Mouse (Mus musculus) adrenal gland, adult 18-20 months (tissue): Measurements from ENCODE around the gene Nfatc3. TPM values are rescaled to one million over a fixed set of nuclear protein-coding genes. Genes with fewer than 3 reads are reported as not detected.

Source experiments
- DNase-seq, 2 experiments: peaks; one replicate each; pipeline ENCODE4 v3.0.0; 2021 to 2022; ENCODE audit warnings: low spot score in 2 of 2
- total RNA-seq, 2 experiments: library from RNA; stranded (reverse); gene quantifications; 1 replicate in 1 of 2; 2 replicates in 1 of 2; pipeline ENCODE4 v1.2.3; 2021

The Nfatc3 gene
- total RNA-seq, 2 experiments from 2014 or later = 34.5 to 50.9 TPM

- DNase-seq = no peak
Observed at GRCm38 (mm10) chr8:106178428-106178827, 119.8 kb downstream of the Nfatc3 start.

Other genes starting within 250 kb of the Nfatc3 start
- 10 to 100 TPM; 20.1 to 24.7 TPM for gene Ranbp10, start 231.5 kb upstream of the Nfatc3 start, total RNA-seq
- not detected for gene Tsnaxip1, start 231.1 kb upstream of the Nfatc3 start, total RNA-seq
- 1 to 10 TPM; 5.9 to 6.5 TPM for gene Cenpt, start 205.6 kb upstream of the Nfatc3 start, total RNA-seq
- gene Thap11, start 203.7 kb upstream of the Nfatc3 start, total RNA-seq = 10 to 100 TPM; 35.7 to 38.6 TPM
- 10 to 100 TPM; 43.9 to 46.2 TPM for gene Nutf2, start 198.3 kb upstream of the Nfatc3 start, total RNA-seq
- gene Edc4, start 178.0 kb upstream of the Nfatc3 start, total RNA-seq = 10 to 100 TPM; 35.0 to 36.7 TPM
- 1 to 10 TPM; 1.3 to 1.6 TPM for gene Nrn1l, start 165.3 kb upstream of the Nfatc3 start, total RNA-seq
- gene Pskh1, start 158.4 kb upstream of the Nfatc3 start, total RNA-seq = 10 to 100 TPM; 25.8 to 30.0 TPM
- under 1 TPM in 1 of 2 experiments, not detected in 1; 0.93 TPM for gene Ctrl, start 125.0 kb upstream of the Nfatc3 start, total RNA-seq
- gene Psmb10, start 120.4 kb upstream of the Nfatc3 start, total RNA-seq = 10 to 100 TPM; 78.7 to 84.1 TPM
- 1 to 10 TPM in 1 of 2 experiments, under 1 TPM in 1; 0.51 to 1.8 TPM for gene Lcat, start 115.5 kb upstream of the Nfatc3 start, total RNA-seq
- 10 to 100 TPM; 45.4 to 56.9 TPM for gene Slc12a4, start 92.7 kb upstream of the Nfatc3 start, total RNA-seq
- gene Dpep3, start 79.4 kb upstream of the Nfatc3 start, total RNA-seq = not detected
- gene Dus2, start 67.5 kb upstream of the Nfatc3 start, total RNA-seq = 10 to 100 TPM; 14.2 to 21.2 TPM
- gene Dpep2nb, start 52.9 kb upstream of the Nfatc3 start, total RNA-seq = not detected
- gene Ddx28, start 47.0 kb upstream of the Nfatc3 start, total RNA-seq = 10 to 100 TPM; 16.4 to 16.9 TPM
- gene Esrp2, start 78.1 kb downstream of the Nfatc3 start, total RNA-seq = 1 to 10 TPM in 1 of 2 experiments, under 1 TPM in 1; 0.61 to 1.5 TPM
- gene Pla2g15, start 91.6 kb downstream of the Nfatc3 start, total RNA-seq = 10 to 100 TPM; 19.8 to 28.8 TPM
- 10 to 100 TPM; 21.5 to 28.0 TPM for gene Slc7a6, start 110.0 kb downstream of the Nfatc3 start, total RNA-seq
- 10 to 100 TPM; 24.1 to 25.4 TPM for gene Slc7a6os, start 152.1 kb downstream of the Nfatc3 start, total RNA-seq
- gene Prmt7, start 152.1 kb downstream of the Nfatc3 start, total RNA-seq = 10 to 100 TPM; 22.9 to 26.6 TPM